Mouse (Mus musculus) thymus, adult 2 months (tissue): ENCODE results near the gene Pheta1.

Source experiments
- CTCF ChIP-seq: fragments of 200-500 bp; IDR thresholded peaks from 2 replicates; pipeline ENCODE4 v1.5.1; 2012; ENCODE audit warnings: mild to moderate bottlenecking, control low read depth, low read length, moderate library complexity, borderline replicate concordance; ENCODE audit not compliant: control insufficient read depth, poor library complexity, insufficient read depth; ENCODE audit errors: extremely low read depth
- POLR2A ChIP-seq: fragments of 200-500 bp; IDR thresholded peaks from 2 replicates; pipeline ENCODE4 v1.6.1; 2012; ENCODE audit warnings: mild to moderate bottlenecking, low read length, control low read depth, moderate library complexity; ENCODE audit not compliant: control insufficient read depth, poor library complexity, insufficient read depth; ENCODE audit errors: extremely low read depth

DNA sequence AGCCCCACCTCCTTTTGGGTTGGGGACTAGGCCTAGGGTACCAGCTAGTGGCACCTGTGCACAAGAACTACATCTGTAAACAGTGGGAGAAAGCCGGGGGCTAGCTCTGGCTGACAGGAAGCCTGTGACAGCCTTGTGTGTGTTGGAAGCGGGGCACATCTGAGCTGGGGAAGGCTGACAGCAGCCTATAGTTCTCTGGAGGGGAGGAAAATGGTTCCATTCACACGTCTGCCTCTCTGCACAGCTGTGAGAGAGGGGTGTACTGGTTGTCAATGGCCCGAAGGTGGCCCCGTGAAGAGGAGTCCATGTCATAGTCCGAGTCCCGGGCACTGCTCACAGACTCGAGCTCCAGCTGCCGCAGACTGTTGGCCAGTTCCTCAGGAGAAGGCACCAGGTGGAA lies 31.2 kb upstream of the Pheta1 start:
- TF ChIP-seq CTCF, result no peak
- no peak for TF ChIP-seq POLR2A
